In genomic region chr13:76056261-76056724, GRCm38 (mm10) we compare ENCODE assay signal across 8 mouse cellular contexts. TPM values are rescaled to one million over a fixed set of nuclear protein-coding genes. Genes with fewer than 3 reads are reported as not detected.
A peak's percentile ranks its signal among the peaks of the same experiment; 100 is the strongest.
DNase-seq lines count a peak whose midpoint lies in the region; ATAC-seq and TF ChIP-seq lines count a peak whose summit lies in the region.

No protein-coding gene starts in this region.

- peak overlapping the region; percentile 55 for H3K4me3 ChIP-seq in ES-Bruce4 (ENCODE audit: low read depth, low read length)
- H3K4me3 ChIP-seq in forebrain, embryonic 15.5 days = peak overlapping the region; percentile 65
- H3K4me3 ChIP-seq in liver, postnatal 0 days (ENCODE audit: low read depth, low read length) = peak overlapping the region; percentile 51
- H3K4me3 ChIP-seq in neural tube, embryonic 12.5 days = peak overlapping the region; percentile 50
- peak overlapping the region; percentile 54 for H3K4me3 ChIP-seq in stomach, embryonic 16.5 days (replicated peaks; ENCODE audit: low read length)

- peak overlapping the region; percentile 19 for H3K9ac ChIP-seq in ES-Bruce4 (ENCODE audit: low read depth, poor library complexity, severe bottlenecking)
- peak overlapping the region; percentile 44 for H3K9ac ChIP-seq in forebrain, embryonic 15.5 days (replicated peaks)
- H3K9ac ChIP-seq in liver, postnatal 0 days (replicated peaks) = peak overlapping the region; percentile 12
- peak overlapping the region; percentile 56 for H3K9ac ChIP-seq in neural tube, embryonic 12.5 days
- peak overlapping the region; percentile 56 for H3K9ac ChIP-seq in stomach, embryonic 16.5 days (ENCODE audit: low read length)

- peak; percentile 94 for ATAC-seq in forebrain, embryonic 15.5 days (replicated peaks)
- ATAC-seq in liver, postnatal 0 days = peak; percentile 88
- peak; percentile 94 for ATAC-seq in neural tube, embryonic 12.5 days (ENCODE audit: low FRiP score, low read depth)
- peak; percentile 81 for ATAC-seq in stomach, embryonic 16.5 days (ENCODE audit: insufficient read depth, low FRiP score)

- H3K27me3 ChIP-seq in ES-Bruce4 (ENCODE audit: control insufficient read depth, insufficient read depth, low read length, poor library complexity, severe bottlenecking) = peaks cover 4% of the 10 kb centered on the region; the same call in 1 of the 2 replicates
- peaks cover 27% of the 10 kb centered on the region; the same call in 1 of the 2 replicates for H3K27me3 ChIP-seq in forebrain, embryonic 15.5 days
- H3K27me3 ChIP-seq in liver, postnatal 0 days (ENCODE audit: insufficient read depth, low read length) = peaks cover 19% of the 10 kb centered on the region
- peaks cover 43% of the 10 kb centered on the region for H3K27me3 ChIP-seq in neural tube, embryonic 12.5 days (replicated peaks)
- H3K27me3 ChIP-seq in stomach, embryonic 16.5 days (ENCODE audit: control insufficient read depth, insufficient read depth, low read length) = peaks cover 41% of the 10 kb centered on the region

- under 1% methylated on average over 34 of the region's 34 CpGs for WGBS in forebrain, embryonic 15.5 days
- under 1% methylated on average over 34 of the region's 34 CpGs for WGBS in large intestine, adult 2 months
- under 1% methylated on average over 27 of the region's 34 CpGs for WGBS in liver, postnatal 0 days (ENCODE audit: insufficient replicate concordance)
- under 1% methylated on average over 34 of the region's 34 CpGs for WGBS in neural tube, embryonic 12.5 days
- WGBS in stomach, embryonic 16.5 days = under 1% methylated on average over 34 of the region's 34 CpGs

- no peaks in the 10 kb centered on the region for H3K36me3 ChIP-seq in ES-Bruce4 (ENCODE audit: control insufficient read depth, insufficient read depth, low read length, poor library complexity, severe bottlenecking)
- H3K36me3 ChIP-seq in forebrain, embryonic 15.5 days = no peaks in the 10 kb centered on the region
- no peaks in the 10 kb centered on the region for H3K36me3 ChIP-seq in liver, postnatal 0 days (replicated peaks; ENCODE audit: insufficient read depth, low read length)
- H3K36me3 ChIP-seq in neural tube, embryonic 12.5 days = no peaks in the 10 kb centered on the region
- no peaks in the 10 kb centered on the region for H3K36me3 ChIP-seq in stomach, embryonic 16.5 days (ENCODE audit: control insufficient read depth, insufficient read depth, low read length)

- intact Hi-C loops in heart, postnatal 14 days (cut with DNase I) = loop anchor here (10.0 kb wide), 1 partner anchor 71 kb away; no protein-coding TSS in a partner anchor

- no peak for TF ChIP-seq EP300 in ES-Bruce4 (IDR thresholded peaks at IDR 0.05; ENCODE audit: insufficient read depth, low read depth, low read length)
- TF ChIP-seq EP300 in liver, postnatal 0 days (IDR thresholded peaks at IDR 0.05; ENCODE audit: low read depth) = no peak

- peak overlapping the region; percentile 98 for H3K4me2 ChIP-seq in forebrain, embryonic 15.5 days (replicated peaks)
- peak overlapping the region; percentile 90 for H3K4me2 ChIP-seq in liver, postnatal 0 days (ENCODE audit: low read depth, low read length)
- peak overlapping the region; percentile 99 for H3K4me2 ChIP-seq in neural tube, embryonic 12.5 days (replicated peaks)
- H3K4me2 ChIP-seq in stomach, embryonic 16.5 days (ENCODE audit: low read depth, low read length) = peak overlapping the region; percentile 93

- peak; percentile 90 for DNase-seq in cerebellum, adult 11-12 months
- peak; percentile 58 to 62 for DNase-seq in heart, postnatal 14 days
- peak; percentile 16 for DNase-seq in large intestine, adult 2 months (ENCODE audit: low read depth, low spot score)
- DNase-seq in liver, postnatal 0 days = peak; percentile 81

- H3K4me1 ChIP-seq in ES-Bruce4 (ENCODE audit: control insufficient read depth, insufficient read depth, low read length) = no peaks in the 10 kb centered on the region
- peaks cover 20% of the 10 kb centered on the region for H3K4me1 ChIP-seq in forebrain, embryonic 15.5 days
- peaks cover 16% of the 10 kb centered on the region for H3K4me1 ChIP-seq in liver, postnatal 0 days (ENCODE audit: insufficient read depth)
- H3K4me1 ChIP-seq in neural tube, embryonic 12.5 days = peaks cover 17% of the 10 kb centered on the region
- peaks cover 13% of the 10 kb centered on the region for H3K4me1 ChIP-seq in stomach, embryonic 16.5 days (ENCODE audit: control insufficient read depth, insufficient read depth, low read length)

- no peaks in the 10 kb centered on the region for H3K9me3 ChIP-seq in ES-Bruce4 (replicated peaks; ENCODE audit: control insufficient read depth, insufficient read depth, low read length, poor library complexity, severe bottlenecking)
- no peaks in the 10 kb centered on the region for H3K9me3 ChIP-seq in forebrain, embryonic 15.5 days
- 0 out of 2 replicates have a peak, but pooled peaks cover 2% of the 10 kb centered on the region for H3K9me3 ChIP-seq in liver, postnatal 0 days (ENCODE audit: low read length)
- H3K9me3 ChIP-seq in neural tube, embryonic 12.5 days = no peaks in the 10 kb centered on the region
- H3K9me3 ChIP-seq in stomach, embryonic 16.5 days (replicated peaks; ENCODE audit: control insufficient read depth, low read length) = no peaks in the 10 kb centered on the region

- TF ChIP-seq CTCF in ES-Bruce4 (IDR thresholded peaks at IDR 0.05; ENCODE audit: low read depth, low read length) = peak; percentile 22
- TF ChIP-seq CTCF in liver, postnatal 0 days (IDR thresholded peaks at IDR 0.05; ENCODE audit: low read depth) = peak; percentile 76

- H3K27ac ChIP-seq in ES-Bruce4 (ENCODE audit: insufficient read depth, low read length) = no peak overlapping the region
- no peak overlapping the region for H3K27ac ChIP-seq in forebrain, embryonic 15.5 days (replicated peaks)
- no peak overlapping the region for H3K27ac ChIP-seq in liver, postnatal 0 days (ENCODE audit: low read depth)
- H3K27ac ChIP-seq in neural tube, embryonic 12.5 days = no peak overlapping the region
- no peak overlapping the region for H3K27ac ChIP-seq in stomach, embryonic 16.5 days (ENCODE audit: low read length)

- no peak for TF ChIP-seq POLR2A in ES-Bruce4 (IDR thresholded peaks at IDR 0.05; ENCODE audit: insufficient read depth, low read length)

RNA-seq across cellular contexts. Expression of gene Gpr150, which starts 0.5 kb away (rescaled TPM):
- polyA plus RNA-seq in ES-Bruce4 (2011; ENCODE audit: insufficient read depth, insufficient read length, low read depth, missing spikeins) = not detected in 2 replicates
- 1.3 and 1.4 TPM in 2 replicates for polyA plus RNA-seq in forebrain, embryonic 15.5 days (2015; fragmentation: Nextera tagmentation; extraction: Ambion mirVana)
- total RNA-seq in heart, postnatal 14 days (2021) = not detected
- 0.05 TPM in 1 of 2 replicates, not detected in the other for polyA plus RNA-seq in large intestine, adult 2 months (2012; rRNA removed)
- polyA plus RNA-seq in liver, postnatal 0 days (2015; fragmentation: Nextera tagmentation; extraction: Ambion mirVana) = 0.18 and 0.47 TPM in 2 replicates
- polyA plus RNA-seq in neural tube, embryonic 12.5 days (2016; fragmentation: Nextera tagmentation; extraction: Ambion mirVana) = 0.80 and 0.91 TPM in 2 replicates
- 0.12 and 0.47 TPM in 2 replicates for polyA plus RNA-seq in stomach, embryonic 16.5 days (2015; fragmentation: Nextera tagmentation; extraction: Ambion mirVana)

RNA-seq across cellular contexts. Expression of gene Rfesd, which starts 37.8 kb away (rescaled TPM):
- polyA plus RNA-seq in ES-Bruce4 (2011; ENCODE audit: insufficient read depth, insufficient read length, low read depth, missing spikeins) = 12.5 and 18.9 TPM in 2 replicates
- polyA plus RNA-seq in forebrain, embryonic 15.5 days (2015; fragmentation: Nextera tagmentation; extraction: Ambion mirVana) = 21.4 and 22.1 TPM in 2 replicates
- total RNA-seq in heart, postnatal 14 days (2021) = 10 to 100 TPM; 10.3 to 10.7 TPM
- 3.7 and 4.9 TPM in 2 replicates for polyA plus RNA-seq in large intestine, adult 2 months (2012; rRNA removed)
- 37.5 and 41.5 TPM in 2 replicates for polyA plus RNA-seq in liver, postnatal 0 days (2015; fragmentation: Nextera tagmentation; extraction: Ambion mirVana)
- polyA plus RNA-seq in neural tube, embryonic 12.5 days (2016; fragmentation: Nextera tagmentation; extraction: Ambion mirVana) = 16.4 and 20.1 TPM in 2 replicates
- polyA plus RNA-seq in stomach, embryonic 16.5 days (2015; fragmentation: Nextera tagmentation; extraction: Ambion mirVana) = 19.8 and 23.5 TPM in 2 replicates

RNA-seq across cellular contexts. Expression of gene Arsk, which starts 42.2 kb away (rescaled TPM):
- 5.4 and 9.9 TPM in 2 replicates for polyA plus RNA-seq in ES-Bruce4 (2011; ENCODE audit: insufficient read depth, insufficient read length, low read depth, missing spikeins)
- 4.4 and 4.7 TPM in 2 replicates for polyA plus RNA-seq in forebrain, embryonic 15.5 days (2015; fragmentation: Nextera tagmentation; extraction: Ambion mirVana)
- 1 to 10 TPM; 4.4 to 5.2 TPM for total RNA-seq in heart, postnatal 14 days (2021)
- polyA plus RNA-seq in large intestine, adult 2 months (2012; rRNA removed) = 1.5 and 2.5 TPM in 2 replicates
- 3.2 and 4.4 TPM in 2 replicates for polyA plus RNA-seq in liver, postnatal 0 days (2015; fragmentation: Nextera tagmentation; extraction: Ambion mirVana)
- 4.2 and 5.0 TPM in 2 replicates for polyA plus RNA-seq in neural tube, embryonic 12.5 days (2016; fragmentation: Nextera tagmentation; extraction: Ambion mirVana)
- 7.5 and 8.2 TPM in 2 replicates for polyA plus RNA-seq in stomach, embryonic 16.5 days (2015; fragmentation: Nextera tagmentation; extraction: Ambion mirVana)

RNA-seq across cellular contexts. Expression of gene Ttc37, which starts 42.2 kb away (rescaled TPM):
- polyA plus RNA-seq in ES-Bruce4 (2011; ENCODE audit: insufficient read depth, insufficient read length, low read depth, missing spikeins) = 29.2 and 30.0 TPM in 2 replicates
- polyA plus RNA-seq in forebrain, embryonic 15.5 days (2015; fragmentation: Nextera tagmentation; extraction: Ambion mirVana) = 10.8 TPM in 2 replicates
- 10 to 100 TPM; 12.7 to 15.4 TPM for total RNA-seq in heart, postnatal 14 days (2021)
- polyA plus RNA-seq in large intestine, adult 2 months (2012; rRNA removed) = 6.3 and 6.4 TPM in 2 replicates
- 3.4 and 3.5 TPM in 2 replicates for polyA plus RNA-seq in liver, postnatal 0 days (2015; fragmentation: Nextera tagmentation; extraction: Ambion mirVana)
- polyA plus RNA-seq in neural tube, embryonic 12.5 days (2016; fragmentation: Nextera tagmentation; extraction: Ambion mirVana) = 13.1 and 13.8 TPM in 2 replicates
- 14.6 and 16.0 TPM in 2 replicates for polyA plus RNA-seq in stomach, embryonic 16.5 days (2015; fragmentation: Nextera tagmentation; extraction: Ambion mirVana)

Comparison
In these comparisons a context has a peak if more than half of its experiments do, and no peak if none do; other contexts are left out.
1. DNase-seq: peak in every context shown above with its lines; median percentile 90 in cerebellum, adult 11-12 months; 81 in liver, postnatal 0 days; 60 in heart, postnatal 14 days; 16 in large intestine, adult 2 months.